Mouse (Mus musculus): ENCODE results near the gene Col4a5.

Gene Col4a5

GRCm38 (mm10) chrX:141475110-141475509 lies at the start of gene Col4a5:
Col4a5 (plus strand) TSS chrX:141475385.
- no peak for DNase-seq (ENCODE audit: low spot score)

DNA sequence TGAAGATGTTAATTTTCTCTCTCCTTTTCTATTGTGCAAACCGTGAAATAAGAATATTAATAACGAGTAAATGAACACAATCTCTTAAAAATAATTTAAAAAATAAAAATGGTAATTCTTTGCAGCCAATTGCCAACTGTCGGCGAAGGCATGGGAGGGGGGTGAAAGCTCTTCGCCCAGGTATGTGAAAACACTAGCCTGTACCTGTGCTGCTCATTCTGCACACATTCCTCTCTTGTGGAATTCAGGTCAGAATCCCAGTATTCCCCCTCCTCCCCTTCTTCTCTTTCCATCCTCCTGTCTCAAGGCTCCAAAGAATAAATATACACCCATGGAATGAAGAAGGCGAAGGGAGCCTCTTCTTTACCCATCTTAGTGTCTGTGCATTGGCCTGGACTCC lies 38.4 kb upstream of the Col4a5 start:
- no peak for DNase-seq (ENCODE audit: low spot score)

- no peak for DNase-seq (ENCODE audit: low spot score)
These were observed 35.8 kb upstream of the Col4a5 start for GRCm38 (mm10) chrX:141439423-141439822.

- no peak for DNase-seq (ENCODE audit: low spot score)
These were observed 27.2 kb upstream of the Col4a5 start for GRCm38 (mm10) chrX:141447936-141448335.

DNA sequence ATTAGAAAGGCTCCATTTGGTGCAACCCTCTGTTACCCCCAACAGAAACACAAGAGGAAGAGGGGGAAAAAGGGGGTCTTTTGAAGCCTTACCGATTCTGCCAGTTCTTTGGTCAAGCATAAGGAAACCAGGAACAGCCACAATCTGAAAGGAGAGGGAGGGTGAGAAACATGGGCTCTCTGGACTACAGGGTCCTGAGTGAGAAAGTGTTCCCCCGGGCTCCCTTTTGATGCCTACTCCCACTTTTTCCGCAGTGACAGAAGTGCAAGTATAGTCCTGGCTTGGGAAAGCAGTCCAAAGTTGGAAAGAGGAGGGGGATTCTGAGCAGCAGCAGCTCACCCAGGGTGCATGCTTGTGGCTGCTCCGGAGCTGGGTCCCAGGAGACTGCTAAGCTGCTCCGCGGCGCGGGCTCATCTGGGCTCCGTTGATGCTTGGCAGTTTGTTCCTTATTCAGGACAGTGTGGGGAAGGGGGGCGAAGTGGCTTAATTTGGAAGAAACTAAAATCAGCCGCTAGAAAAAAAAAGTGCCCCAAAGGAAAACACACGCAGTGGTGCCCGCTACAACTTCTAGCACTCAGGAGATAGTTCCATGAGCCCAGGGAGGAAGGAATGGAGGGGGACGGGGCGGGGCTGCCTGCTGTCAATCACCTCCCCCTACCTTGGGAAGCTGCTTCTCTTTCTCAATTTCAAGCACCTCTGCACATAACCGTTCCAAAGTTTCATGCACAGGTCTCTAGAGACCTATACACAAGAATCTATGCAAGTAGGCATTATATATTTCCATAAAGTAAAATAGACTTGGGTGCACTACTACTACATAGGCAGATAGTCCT lies 1.5 kb upstream of the Col4a5 start, which contains the start of gene Col4a6:
TSS of gene Col4a6 (minus strand) at position 607 of the 833 bp plus-strand sequence.
- no peak for DNase-seq (ENCODE audit: low spot score)

- DNase-seq (ENCODE audit: low spot score) = no peak
These were observed 562 bp downstream of the Col4a5 start for GRCm38 (mm10) chrX:141475566-141476327.

DNA sequence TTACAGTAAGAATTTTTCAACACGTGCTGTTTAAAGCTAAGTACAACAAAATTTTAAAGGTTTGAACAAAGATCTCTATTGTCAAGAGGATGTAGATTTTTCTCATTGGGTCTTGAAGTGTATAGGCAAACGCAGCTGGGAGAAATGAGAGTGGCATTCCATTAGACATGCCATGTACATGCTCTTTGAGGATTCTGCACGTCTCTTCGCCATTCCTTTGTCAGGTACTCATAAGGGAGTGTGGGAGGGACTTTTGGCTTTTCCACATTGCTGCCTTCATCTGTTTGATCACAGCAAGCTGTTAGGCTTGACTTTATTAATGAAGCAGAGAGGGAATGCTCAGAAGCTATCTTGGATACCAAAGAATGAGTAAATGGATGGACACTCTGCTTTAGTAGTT lies 19.4 kb downstream of the Col4a5 start:
- no peak for DNase-seq (ENCODE audit: low spot score)

- DNase-seq (ENCODE audit: low spot score) = no peak
These were observed 27.9 kb downstream of the Col4a5 start for GRCm38 (mm10) chrX:141503125-141503524.

DNA sequence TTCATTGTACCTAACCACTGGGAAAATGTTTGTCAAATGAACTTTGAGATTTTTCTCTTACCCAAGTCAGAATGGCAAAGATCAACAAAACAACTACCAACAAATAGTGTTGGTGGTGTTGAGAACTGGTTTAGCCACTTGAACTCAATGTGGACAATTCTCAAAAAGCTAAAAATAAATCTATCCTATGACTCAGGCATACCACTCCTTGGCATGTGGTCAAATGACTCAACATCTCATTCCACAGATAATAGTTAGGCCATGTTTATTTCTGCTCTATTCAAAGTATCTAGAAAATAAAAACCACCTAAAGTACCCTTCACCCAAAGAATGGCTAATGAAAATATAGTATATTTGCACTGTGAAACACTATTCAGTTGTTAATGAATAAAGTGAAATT lies 58.3 kb downstream of the Col4a5 start:
- no peak for DNase-seq (ENCODE audit: low spot score)

DNA sequence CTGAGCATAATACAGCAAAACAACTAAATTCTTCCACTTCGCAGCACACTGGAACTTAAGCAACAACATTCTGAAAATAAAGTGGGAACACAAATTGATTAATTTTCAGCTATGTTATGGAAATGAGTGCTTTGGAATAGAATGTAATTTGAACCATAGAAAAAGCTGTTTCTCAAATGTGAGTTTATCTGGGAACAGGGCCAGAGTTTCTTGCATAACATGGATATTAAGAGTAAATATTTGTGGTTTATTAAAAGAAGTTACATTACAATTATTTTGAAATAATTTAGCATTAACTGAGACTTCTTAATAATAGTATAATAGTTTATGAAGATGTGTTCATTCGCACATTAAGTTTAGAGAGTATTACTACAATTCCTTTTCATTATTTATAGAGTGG lies 72.3 kb downstream of the Col4a5 start:
- DNase-seq (ENCODE audit: low spot score) = no peak

- no peak for DNase-seq (ENCODE audit: low spot score)
These were observed 115.1 kb downstream of the Col4a5 start for GRCm38 (mm10) chrX:141590242-141590641.

- no peak for DNase-seq (ENCODE audit: low spot score)
These were observed 246.5 kb downstream of the Col4a5 start for GRCm38 (mm10) chrX:141721725-141722124.

- no peak for DNase-seq (ENCODE audit: low spot score)
These were observed 248.8 kb downstream of the Col4a5 start for GRCm38 (mm10) chrX:141723936-141724335.

GRCm38 (mm10) chrX:141724391-141724891 lies 249.3 kb downstream of the Col4a5 start:
- DNase-seq (ENCODE audit: low spot score) = no peak

DNA sequence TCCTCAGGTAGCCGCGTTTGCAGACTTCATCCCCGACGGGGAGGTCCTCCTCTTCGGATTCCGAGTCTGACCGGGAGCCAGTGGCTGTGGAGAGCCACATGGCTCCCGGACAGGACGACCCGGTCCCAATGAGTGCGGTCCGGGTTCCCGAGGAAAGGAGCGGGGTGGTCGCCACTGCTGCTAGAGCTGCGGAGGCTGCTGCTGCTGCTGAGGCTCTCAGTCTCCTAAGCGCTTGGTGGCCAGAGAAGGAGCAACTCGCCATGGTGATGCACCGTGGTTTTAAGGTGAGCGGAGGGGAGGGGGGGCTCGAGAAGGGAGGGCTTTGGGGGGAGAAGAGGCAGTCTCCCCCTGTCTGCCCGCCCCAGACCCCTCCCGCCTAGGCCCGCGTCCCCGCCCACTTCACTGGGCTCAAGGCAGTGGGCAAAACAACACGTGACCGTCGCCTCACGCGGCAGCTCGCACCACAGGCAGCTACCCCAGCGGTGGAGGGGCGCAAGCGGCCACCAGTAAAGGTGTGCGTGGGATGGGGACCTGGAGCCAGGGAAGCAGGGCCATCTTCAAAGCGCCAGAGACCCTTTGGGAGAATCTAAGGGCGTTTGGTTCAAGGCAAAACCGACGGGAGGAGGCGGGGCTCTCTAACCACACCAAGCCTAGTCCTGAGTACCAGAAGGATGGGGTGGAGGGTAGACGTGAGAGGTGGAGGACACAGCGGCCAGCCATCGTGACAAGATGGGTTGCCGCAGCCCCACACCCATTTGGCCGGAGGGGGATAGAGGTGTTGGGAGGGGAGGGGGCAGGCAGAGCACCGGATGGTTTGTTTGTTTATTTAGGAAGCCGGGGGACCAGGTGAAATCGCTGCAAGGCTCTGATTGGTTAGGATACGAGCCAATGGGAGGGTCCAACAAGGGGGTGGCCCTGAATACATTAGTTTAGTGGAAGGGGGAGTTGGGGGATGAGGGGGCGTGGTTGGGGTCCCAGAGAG lies 250.0 kb downstream of the Col4a5 start, which contains the start of gene Irs4:
TSS of gene Irs4 (minus strand) at position 327 of the 982 bp plus-strand sequence.
- no peak for DNase-seq (ENCODE audit: low spot score)

DNA sequence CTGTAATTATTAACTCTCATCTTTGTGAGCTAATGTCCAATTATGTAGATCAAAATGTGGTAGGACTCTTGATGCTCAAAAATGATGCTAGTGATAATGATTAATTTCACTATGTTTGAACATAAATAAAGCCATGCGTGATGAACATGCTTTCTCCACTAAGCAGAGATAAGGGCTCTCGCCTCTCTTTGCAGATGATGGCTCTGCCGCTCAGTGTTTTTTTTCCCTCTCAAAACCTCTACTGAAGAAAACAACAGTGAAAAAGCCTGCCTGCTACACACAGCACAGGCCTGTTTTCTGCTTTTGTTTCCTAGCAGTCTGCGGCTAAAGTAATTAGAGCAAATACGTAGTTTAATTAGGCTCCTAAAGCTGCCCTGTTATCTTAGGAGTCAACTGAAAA lies 254.4 kb downstream of the Col4a5 start:
- DNase-seq (ENCODE audit: low spot score) = no peak

Measured in spleen, adult 12 weeks (tissue).